Mouse (Mus musculus) midbrain, embryonic 14.5 days (tissue): ENCODE results near the gene Bicra. TPM values are rescaled to one million over a fixed set of nuclear protein-coding genes. Genes with fewer than 3 reads are reported as not detected.

Experiments
- ATAC-seq: fragments of 200-750 bp; cut with Nextera tagmentation; 2 replicates; pipeline ENCODE4 v1.8.0; 2017; ENCODE audit warnings: moderate number of reproducible peaks, moderate library complexity; ENCODE audit not compliant: low FRiP score, low TSS enrichment
- DNase-seq: peaks from one replicate; pipeline ENCODE4 v3.0.0-alpha.2; 2015
- H3K27ac ChIP-seq: fragments of 300-500 bp; sonication (generic); replicated peaks from 2 replicates; pipeline ENCODE4 v1.5.1; 2014; ENCODE audit warnings: mild to moderate bottlenecking, low read depth, low read length, moderate library complexity
- H3K27me3 ChIP-seq: fragments of 300-500 bp; sonication (generic); 2 replicates; pipeline ENCODE4 v1.6.1; 2014; ENCODE audit warnings: low read length, control low read depth, mixed read lengths; ENCODE audit not compliant: control insufficient read depth, insufficient read depth
- H3K36me3 ChIP-seq: fragments of 300-500 bp; sonication (generic); 2 replicates; pipeline ENCODE4 v1.6.1; 2014; ENCODE audit warnings: low read length, control low read depth; ENCODE audit not compliant: control insufficient read depth, insufficient read depth
- H3K4me1 ChIP-seq: fragments of 300-500 bp; sonication (generic); 2 replicates; pipeline ENCODE4 v1.6.1; 2014; ENCODE audit warnings: mild to moderate bottlenecking, antibody characterized with exemption, low read length, control low read depth; ENCODE audit not compliant: control insufficient read depth, insufficient read depth
- H3K4me2 ChIP-seq: fragments of 300-500 bp; sonication (generic); 2 replicates; pipeline ENCODE4 v1.6.1; 2014; ENCODE audit warnings: mild to moderate bottlenecking, low read length, moderate library complexity
- H3K4me3 ChIP-seq: fragments of 300-500 bp; sonication (generic); replicated peaks from 2 replicates; pipeline ENCODE4 v1.5.1; 2014; ENCODE audit warnings: low read depth, low read length
- H3K9ac ChIP-seq: fragments of 300-500 bp; sonication (generic); replicated peaks from 2 replicates; pipeline ENCODE4 v1.6.1; 2014; ENCODE audit warnings: mild to moderate bottlenecking, low read length, moderate library complexity
- H3K9me3 ChIP-seq: fragments of 300-500 bp; sonication (generic); 2 replicates; pipeline ENCODE4 v1.6.1; 2016; ENCODE audit warnings: low read length, control low read depth, mixed read lengths; ENCODE audit not compliant: control insufficient read depth
- WGBS: fragments of 180-500 bp; shearing (Covaris S2); extraction: QIAGEN DNeasy Blood & Tissue Kit; methylation state at CpG from one replicate; pipeline ENCODE4 v1.1.7; 2014; 5-methylcytosine and 5-hydroxymethylcytosine counted together
- polyA plus RNA-seq: library from polyadenylated mRNA; unstranded; fragments of >200 nt; fragmentation: Nextera tagmentation; extraction: Ambion mirVana; gene quantifications from 2 replicates; pipeline ENCODE4 v1.2.1, GENCODE M21; 2014

Gene Bicra
- polyA plus RNA-seq, 1 experiment from 2014 or later, result 9.0 TPM

GRCm38 (mm10) chr7:16044531-16044930 is 3.2 kb downstream of the Bicra start:
- Histone ChIP-seq H3K4me1 (peaks cover 30% of the 10 kb centered on the region), H3K4me3 (no peak overlapping the region), H3K27ac (peak overlapping the region; percentile 39), H3K27me3 (no peaks in the 10 kb centered on the region), H3K9me3 (no peaks in the 10 kb centered on the region), H3K4me2 (peak overlapping the region; percentile 76), H3K9ac (no peak overlapping the region; the same call in 1 of the 2 replicates), H3K36me3 (0 out of 2 replicates have a peak, but pooled peaks cover 3% of the 10 kb centered on the region)
- DNase-seq (no peak), ATAC-seq (no peak)
- 39% methylated on average over 5 of the region's 5 CpGs for WGBS

DNA sequence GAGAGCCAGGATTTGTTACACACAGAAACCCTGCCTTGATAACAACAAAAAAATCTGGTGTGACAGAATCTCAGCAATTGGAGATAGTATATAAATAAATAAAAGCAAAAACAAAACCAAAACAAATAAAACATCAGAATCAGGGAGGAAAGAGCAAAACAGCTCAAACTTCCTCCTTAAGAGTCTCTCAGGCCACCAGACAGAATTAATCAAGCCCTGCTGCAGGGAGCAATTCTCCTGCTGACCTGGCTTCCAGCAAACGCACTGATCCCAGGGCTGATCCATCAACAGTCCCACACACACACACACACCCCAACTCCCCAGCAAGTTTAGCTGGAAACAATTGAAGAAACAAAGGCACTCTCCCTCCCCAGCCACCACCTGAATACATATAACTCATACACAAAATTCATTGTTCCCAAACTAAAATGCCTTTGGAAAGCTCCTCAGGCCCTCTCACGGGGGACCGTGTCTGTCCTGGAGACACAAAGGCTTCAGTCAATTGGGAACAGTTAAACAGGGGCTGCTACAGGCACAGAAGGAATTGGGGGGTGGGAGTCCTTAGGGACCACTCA is 3.8 kb downstream of the Bicra start:
- WGBS, result 12% methylated on average over 3 of the region's 3 CpGs
- Histone ChIP-seq H3K4me1 (peaks cover 25% of the 10 kb centered on the region), H3K4me2 (peak overlapping the region; percentile 76), H3K4me3 (no peak overlapping the region), H3K9me3 (no peaks in the 10 kb centered on the region), H3K9ac (no peak overlapping the region), H3K27ac (peak overlapping the region; percentile 39), H3K27me3 (no peaks in the 10 kb centered on the region), H3K36me3 (0 out of 2 replicates have a peak, but pooled peaks cover 3% of the 10 kb centered on the region)
- ATAC-seq, result no peak
- peak; percentile 17 for DNase-seq

DNA sequence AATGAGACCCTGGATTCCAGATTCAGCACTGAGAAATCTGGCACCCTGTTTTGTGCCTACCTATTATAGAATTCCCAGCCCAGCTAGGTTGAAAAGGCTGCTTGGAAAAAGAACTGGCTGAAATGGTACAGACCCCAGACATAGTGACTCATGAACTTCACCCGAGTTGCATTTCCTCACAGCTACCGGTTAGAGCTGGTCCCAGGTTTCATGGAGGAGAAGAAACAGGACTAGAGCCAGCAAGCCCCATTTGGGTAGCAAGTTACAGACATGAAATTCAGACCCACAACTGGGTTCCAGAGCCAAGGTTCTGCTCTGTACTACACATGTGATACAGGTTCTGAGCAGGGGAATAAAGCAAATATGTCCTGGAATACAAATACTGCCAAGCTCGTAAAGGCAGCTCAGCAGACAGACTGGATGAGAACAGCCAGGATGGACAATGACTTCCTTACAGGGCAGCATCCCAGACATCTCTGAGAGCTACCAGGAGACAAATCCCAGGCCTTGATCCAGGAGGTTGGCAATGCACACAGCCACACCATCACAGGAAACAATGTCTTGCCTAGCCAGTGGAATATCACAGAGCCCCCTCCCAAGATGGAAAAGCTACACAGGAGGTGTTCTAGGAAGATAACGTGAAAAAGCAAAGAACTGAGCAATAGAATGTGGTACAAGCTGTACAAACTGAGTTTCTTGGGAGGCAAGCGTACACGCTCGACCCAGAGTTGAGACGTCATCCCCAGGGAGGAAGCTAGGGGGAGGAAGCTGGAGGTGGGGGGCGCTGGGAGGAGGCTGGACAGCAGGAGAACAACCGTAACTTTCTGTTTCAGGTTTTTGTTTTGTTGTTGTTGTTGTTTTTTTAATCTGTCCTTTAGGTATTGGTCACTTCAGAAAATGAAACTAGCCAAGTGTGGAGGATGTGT is 4.6 kb downstream of the Bicra start:
- ATAC-seq (no peak), DNase-seq (no peak)
- no peaks in the 10 kb centered on the region for H3K9me3 ChIP-seq
- no peak overlapping the region for H3K9ac ChIP-seq
- H3K4me1 ChIP-seq, result peaks cover 23% of the 10 kb centered on the region
- H3K27me3 ChIP-seq, result no peaks in the 10 kb centered on the region
- H3K4me2 ChIP-seq, result no peak overlapping the region
- 0 out of 2 replicates have a peak, but pooled peaks cover 3% of the 10 kb centered on the region for H3K36me3 ChIP-seq
- no peak overlapping the region for H3K4me3 ChIP-seq
- 81% methylated on average over 10 of the region's 10 CpGs for WGBS
- H3K27ac ChIP-seq, result 0 out of 2 replicates have a peak overlapping the region, but pooled peaks have one; percentile 32

DNA sequence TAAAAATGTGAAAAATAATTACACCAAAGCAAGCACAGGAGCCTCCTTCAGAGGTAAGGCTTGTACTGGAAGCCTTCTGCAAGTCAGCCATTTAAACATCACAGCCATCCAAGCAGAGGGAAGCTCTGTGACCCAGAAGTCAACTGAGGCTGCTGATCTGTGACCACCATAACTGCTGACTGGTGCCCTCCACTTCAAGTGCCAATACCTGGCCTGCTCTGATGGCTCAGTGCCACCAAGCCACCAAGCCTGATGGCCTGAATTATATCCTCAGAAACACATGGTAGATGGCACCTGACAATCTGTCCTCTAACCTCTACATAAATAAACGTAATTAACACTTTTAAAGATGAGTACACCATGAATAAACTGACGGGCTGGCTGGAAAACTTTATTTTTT is 6.5 kb downstream of the Bicra start:
- no peak overlapping the region for H3K9ac ChIP-seq
- H3K27me3 ChIP-seq, result no peaks in the 10 kb centered on the region
- H3K27ac ChIP-seq, result no peak overlapping the region
- no peak for DNase-seq
- no peaks in the 10 kb centered on the region for H3K9me3 ChIP-seq
- H3K4me3 ChIP-seq, result no peak overlapping the region
- no peak for ATAC-seq
- H3K36me3 ChIP-seq, result 0 out of 2 replicates have a peak, but pooled peaks cover 3% of the 10 kb centered on the region
- H3K4me2 ChIP-seq, result no peak overlapping the region
- H3K4me1 ChIP-seq, result peaks cover 23% of the 10 kb centered on the region
- whole genome bisulfite sequencing, result 92% methylated on average over 2 of the region's 2 CpGs

- Histone ChIP-seq H3K27me3 (no peaks in the 10 kb centered on the region), H3K9ac (no peak overlapping the region), H3K27ac (no peak overlapping the region), H3K4me3 (no peak overlapping the region), H3K4me2 (no peak overlapping the region), H3K36me3 (0 out of 2 replicates have a peak, but pooled peaks cover 3% of the 10 kb centered on the region), H3K9me3 (no peaks in the 10 kb centered on the region), H3K4me1 (peaks cover 6% of the 10 kb centered on the region)
- no peak for DNase-seq
- 94% methylated on average over 5 of the region's 5 CpGs for WGBS
- no peak for ATAC-seq
These were observed 8.4 kb downstream of the Bicra start for GRCm38 (mm10) chr7:16039363-16039762.

- H3K27ac ChIP-seq, result no peak overlapping the region
- no peak overlapping the region for H3K9ac ChIP-seq
- WGBS, result 94% methylated on average over 6 of the region's 6 CpGs
- H3K36me3 ChIP-seq, result no peaks in the 10 kb centered on the region
- H3K4me1 ChIP-seq, result no peaks in the 10 kb centered on the region
- no peak overlapping the region for H3K4me3 ChIP-seq
- DNase-seq, result no peak
- ATAC-seq, result no peak
- no peaks in the 10 kb centered on the region for H3K9me3 ChIP-seq
- no peaks in the 10 kb centered on the region for H3K27me3 ChIP-seq
- no peak overlapping the region for H3K4me2 ChIP-seq
These were observed 10.7 kb downstream of the Bicra start for GRCm38 (mm10) chr7:16036972-16037371.

GRCm38 (mm10) chr7:16033580-16034461 is 13.9 kb downstream of the Bicra start:
- Histone ChIP-seq H3K4me3 (no peak overlapping the region), H3K27me3 (no peaks in the 10 kb centered on the region), H3K4me1 (no peaks in the 10 kb centered on the region), H3K36me3 (no peaks in the 10 kb centered on the region), H3K9me3 (no peaks in the 10 kb centered on the region), H3K9ac (no peak overlapping the region), H3K27ac (no peak overlapping the region), H3K4me2 (no peak overlapping the region)
- DNase-seq (no peak), ATAC-seq (no peak)
- 96% methylated on average over 8 of the region's 8 CpGs for WGBS

DNA sequence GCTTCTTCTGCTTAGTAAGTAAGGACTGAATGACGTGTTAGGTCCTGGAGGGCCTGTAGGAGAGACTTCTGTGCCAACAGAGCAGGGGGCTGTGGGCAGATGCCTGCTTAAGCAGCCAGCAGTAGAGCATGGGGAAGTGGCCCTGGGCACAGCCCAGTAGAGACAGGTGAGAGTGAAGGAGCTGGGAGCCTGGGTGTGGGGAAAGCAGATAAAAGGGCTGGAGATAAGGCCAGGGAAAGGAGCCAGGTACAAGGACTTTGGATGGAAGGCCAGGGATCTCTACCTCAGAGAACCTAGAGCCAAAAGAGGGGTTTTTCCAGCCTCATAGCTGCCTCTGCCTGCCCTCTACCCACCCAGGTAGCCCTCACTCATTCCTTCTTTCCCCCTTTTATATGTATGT is 14.7 kb downstream of the Bicra start:
- Histone ChIP-seq H3K27me3 (no peaks in the 10 kb centered on the region), H3K36me3 (no peaks in the 10 kb centered on the region; the same call in 1 of the 2 replicates), H3K27ac (no peak overlapping the region), H3K9ac (no peak overlapping the region), H3K4me3 (no peak overlapping the region), H3K4me2 (no peak overlapping the region), H3K9me3 (no peaks in the 10 kb centered on the region), H3K4me1 (no peaks in the 10 kb centered on the region)
- no peak for DNase-seq
- 100% methylated on average over 1 of the region's 1 CpGs for WGBS
- ATAC-seq, result no peak
